Mouse (Mus musculus): ENCODE measurements around the gene Irs1. TPM values are rescaled to one million over a fixed set of nuclear protein-coding genes. Genes with fewer than 3 reads are reported as not detected.

The Irs1 gene
- polyA plus RNA-seq, 1 experiment from 2014 or later = 8.2 TPM

DNA sequence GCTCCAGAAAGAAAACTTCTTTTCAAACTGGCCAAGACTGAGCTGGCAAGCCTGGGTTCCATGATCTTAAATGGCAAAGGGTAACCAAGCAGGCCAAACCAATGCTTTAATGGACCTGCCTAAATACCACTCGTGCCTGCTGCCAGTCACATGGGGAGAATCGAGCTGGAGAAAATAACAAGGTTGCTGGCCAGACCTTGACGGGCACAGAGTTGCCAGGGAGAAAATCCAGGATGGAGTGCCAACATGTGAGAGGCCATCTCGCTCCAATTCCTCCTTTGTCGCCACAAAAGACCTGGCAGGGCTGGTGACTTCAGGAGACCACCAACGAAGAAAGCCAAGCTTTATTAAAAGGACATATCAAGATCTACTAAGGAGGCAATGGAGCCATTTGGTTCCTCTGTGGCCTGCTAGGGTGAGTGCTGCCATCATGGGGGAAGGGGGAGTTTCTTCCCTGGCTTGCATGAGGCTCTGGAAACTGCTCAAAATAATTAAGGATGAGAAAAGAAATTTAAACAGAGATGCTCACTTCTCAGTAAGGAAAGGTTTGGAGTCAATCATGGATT is 47.9 kb downstream of the Irs1 start:
- no peak for ATAC-seq (replicated peaks; ENCODE audit: extremely low read depth, insufficient read depth, low FRiP score)
- WGBS = 65% methylated on average over 6 of the region's 6 CpGs
- Histone ChIP-seq H3K9me3 (replicated peaks; ENCODE audit: control insufficient read depth, low read length) (no peaks in the 10 kb centered on the region), H3K27me3 (ENCODE audit: control insufficient read depth, insufficient read depth, low read length) (no peaks in the 10 kb centered on the region), H3K4me3 (ENCODE audit: low read length) (no peak overlapping the region), H3K4me1 (ENCODE audit: control insufficient read depth, insufficient read depth, low read length) (peaks cover 46% of the 10 kb centered on the region), H3K9ac (ENCODE audit: low read length) (no peak overlapping the region), H3K27ac (ENCODE audit: low read length) (no peak overlapping the region), H3K36me3 (ENCODE audit: control insufficient read depth, insufficient read depth) (peaks cover 2% of the 10 kb centered on the region; the same call in 1 of the 2 replicates), H3K4me2 (ENCODE audit: low read depth, low read length) (no peak overlapping the region)

DNA sequence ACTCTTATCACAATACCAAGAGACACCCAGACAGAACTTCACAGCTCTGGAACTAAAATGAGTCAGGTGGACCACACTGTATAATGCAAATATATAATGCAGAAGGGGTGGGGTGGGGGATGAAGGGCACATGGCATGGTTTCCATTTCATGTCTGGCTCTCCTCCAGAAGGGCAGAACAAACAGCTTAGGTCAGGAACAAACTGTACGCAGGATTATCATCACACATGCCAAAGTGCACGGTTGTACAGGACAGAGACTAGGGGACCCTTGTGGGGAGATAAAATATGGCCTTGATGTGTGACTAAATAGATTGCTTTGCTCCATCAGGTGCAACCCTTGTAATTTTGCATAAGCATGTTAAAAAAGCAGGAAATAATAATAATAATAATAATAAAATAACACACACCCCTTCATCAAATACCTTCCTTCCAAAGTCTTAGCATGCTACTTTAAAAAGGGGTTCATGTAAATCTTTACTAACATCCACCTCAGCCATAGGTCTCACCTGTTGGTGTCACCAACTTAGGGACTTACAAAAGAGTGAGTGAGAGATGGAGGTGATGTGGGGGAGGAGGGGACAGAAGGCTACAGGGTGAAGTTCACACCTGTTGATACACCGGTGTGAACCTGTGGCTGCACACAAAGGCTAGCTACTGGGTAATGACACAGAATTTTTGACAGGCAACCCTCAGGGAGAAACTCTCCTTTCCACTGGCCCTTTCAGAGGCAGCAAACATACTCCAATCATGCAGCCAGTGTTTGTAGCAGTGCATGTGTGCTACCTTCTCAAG is 51.6 kb downstream of the Irs1 start:
- H3K27me3 ChIP-seq (ENCODE audit: control insufficient read depth, insufficient read depth, low read length) = no peaks in the 10 kb centered on the region
- H3K9me3 ChIP-seq (replicated peaks; ENCODE audit: control insufficient read depth, low read length) = no peaks in the 10 kb centered on the region
- H3K36me3 ChIP-seq (ENCODE audit: control insufficient read depth, insufficient read depth) = peaks cover 8% of the 10 kb centered on the region; the same call in 1 of the 2 replicates
- peak overlapping the region; percentile 82 for H3K27ac ChIP-seq (ENCODE audit: low read length)
- H3K4me2 ChIP-seq (ENCODE audit: low read depth, low read length) = no peak overlapping the region
- ATAC-seq (replicated peaks; ENCODE audit: extremely low read depth, insufficient read depth, low FRiP score) = peak; percentile 69
- H3K4me3 ChIP-seq (ENCODE audit: low read length) = no peak overlapping the region
- peaks cover 40% of the 10 kb centered on the region for H3K4me1 ChIP-seq (ENCODE audit: control insufficient read depth, insufficient read depth, low read length)
- H3K9ac ChIP-seq (ENCODE audit: low read length) = no peak overlapping the region
- WGBS = 44% methylated on average over 3 of the region's 3 CpGs

DNA sequence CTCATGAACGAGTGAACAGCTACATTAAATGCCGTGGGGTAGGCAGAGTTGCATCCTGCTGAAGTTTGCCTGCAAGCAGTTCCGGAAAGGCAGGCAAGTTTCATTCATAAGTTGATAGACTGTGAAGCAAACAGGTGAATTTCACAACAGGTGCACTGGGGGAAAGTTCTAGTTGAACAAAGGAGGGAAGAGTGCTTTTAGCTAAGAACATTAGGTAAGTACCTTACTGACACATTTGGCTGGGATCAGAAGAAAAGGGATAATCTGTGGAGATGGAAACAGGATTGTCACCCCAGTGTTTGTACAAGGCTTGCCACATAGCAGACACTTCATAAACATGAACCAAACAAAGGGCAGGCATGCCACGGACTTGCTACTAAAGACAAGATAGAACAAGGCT is 53.0 kb downstream of the Irs1 start:
- Histone ChIP-seq H3K4me3 (ENCODE audit: low read length) (no peak overlapping the region), H3K27me3 (ENCODE audit: control insufficient read depth, insufficient read depth, low read length) (no peaks in the 10 kb centered on the region), H3K4me2 (ENCODE audit: low read depth, low read length) (no peak overlapping the region), H3K4me1 (ENCODE audit: control insufficient read depth, insufficient read depth, low read length) (peaks cover 36% of the 10 kb centered on the region), H3K27ac (ENCODE audit: low read length) (no peak overlapping the region), H3K9me3 (replicated peaks; ENCODE audit: control insufficient read depth, low read length) (no peaks in the 10 kb centered on the region), H3K9ac (ENCODE audit: low read length) (no peak overlapping the region), H3K36me3 (ENCODE audit: control insufficient read depth, insufficient read depth) (peaks cover 13% of the 10 kb centered on the region; the same call in 1 of the 2 replicates)
- WGBS = 70% methylated on average over 4 of the region's 4 CpGs
- no peak for ATAC-seq (replicated peaks; ENCODE audit: extremely low read depth, insufficient read depth, low FRiP score)

DNA sequence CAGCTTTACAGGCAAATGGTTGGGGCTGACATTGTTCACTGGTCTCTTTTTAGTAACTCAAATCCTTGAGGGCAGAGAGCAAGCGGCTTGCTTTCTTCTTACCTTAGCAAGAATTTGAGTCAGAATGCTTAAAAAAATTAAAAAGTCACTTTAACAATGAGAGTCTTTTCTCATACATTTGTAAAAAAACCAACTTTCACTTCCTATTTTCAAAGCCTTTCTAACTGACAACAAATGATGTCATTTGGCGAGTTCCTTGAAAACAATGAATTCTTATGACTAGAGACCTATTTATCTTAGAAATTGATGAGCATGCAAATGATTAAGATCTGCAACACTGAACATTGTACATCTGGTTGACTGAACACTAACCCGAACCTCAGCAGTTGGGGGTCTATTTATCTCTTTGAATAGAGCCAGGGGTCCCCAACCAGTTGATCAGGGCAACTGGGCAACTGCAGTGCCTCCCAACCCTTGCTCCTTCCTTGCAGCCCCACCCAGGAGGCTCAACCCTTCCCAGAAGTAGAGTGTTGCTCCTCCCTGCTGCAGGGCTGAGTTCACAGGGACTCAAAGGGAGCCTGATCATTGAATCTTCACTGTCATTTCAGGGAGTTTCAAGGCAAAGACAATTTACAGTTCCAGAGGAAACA is 55.6 kb downstream of the Irs1 start:
- H3K36me3 ChIP-seq (ENCODE audit: control insufficient read depth, insufficient read depth) = peaks cover 17% of the 10 kb centered on the region; the same call in 1 of the 2 replicates
- H3K4me3 ChIP-seq (ENCODE audit: low read length) = no peak overlapping the region
- no peak overlapping the region for H3K27ac ChIP-seq (ENCODE audit: low read length)
- WGBS = 86% methylated on average over 3 of the region's 3 CpGs
- no peaks in the 10 kb centered on the region for H3K27me3 ChIP-seq (ENCODE audit: control insufficient read depth, insufficient read depth, low read length)
- H3K9ac ChIP-seq (ENCODE audit: low read length) = no peak overlapping the region
- no peak overlapping the region for H3K4me2 ChIP-seq (ENCODE audit: low read depth, low read length)
- no peaks in the 10 kb centered on the region for H3K9me3 ChIP-seq (replicated peaks; ENCODE audit: control insufficient read depth, low read length)
- ATAC-seq (replicated peaks; ENCODE audit: extremely low read depth, insufficient read depth, low FRiP score) = no peak
- H3K4me1 ChIP-seq (ENCODE audit: control insufficient read depth, insufficient read depth, low read length) = peaks cover 22% of the 10 kb centered on the region

DNA sequence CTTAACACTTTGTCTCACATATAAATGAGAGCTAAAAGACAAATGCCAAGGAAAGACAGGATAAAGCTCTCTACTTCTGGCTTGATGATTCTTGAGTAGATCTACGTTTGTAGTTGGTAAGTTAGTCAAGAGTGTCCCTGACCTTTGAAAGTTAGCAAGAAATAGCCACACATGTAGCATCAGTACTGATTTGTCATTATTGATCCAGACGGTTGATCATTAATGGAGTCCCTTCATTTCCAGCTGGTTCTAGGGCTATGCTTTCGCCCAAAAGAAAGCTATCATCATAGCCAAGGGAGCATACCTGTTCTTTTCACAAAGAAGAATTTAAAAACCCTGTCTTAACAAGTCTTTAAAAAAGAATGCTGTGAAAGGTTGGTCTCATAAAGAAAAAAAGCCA is 56.6 kb downstream of the Irs1 start:
- Histone ChIP-seq H3K4me2 (ENCODE audit: low read depth, low read length) (no peak overlapping the region), H3K4me3 (ENCODE audit: low read length) (no peak overlapping the region), H3K27me3 (ENCODE audit: control insufficient read depth, insufficient read depth, low read length) (no peaks in the 10 kb centered on the region), H3K9me3 (replicated peaks; ENCODE audit: control insufficient read depth, low read length) (no peaks in the 10 kb centered on the region), H3K9ac (ENCODE audit: low read length) (no peak overlapping the region), H3K36me3 (ENCODE audit: control insufficient read depth, insufficient read depth) (peaks cover 17% of the 10 kb centered on the region; the same call in 1 of the 2 replicates), H3K27ac (ENCODE audit: low read length) (no peak overlapping the region), H3K4me1 (ENCODE audit: control insufficient read depth, insufficient read depth, low read length) (peaks cover 14% of the 10 kb centered on the region)
- 92% methylated on average over 3 of the region's 3 CpGs for WGBS
- no peak for ATAC-seq (replicated peaks; ENCODE audit: extremely low read depth, insufficient read depth, low FRiP score)

DNA sequence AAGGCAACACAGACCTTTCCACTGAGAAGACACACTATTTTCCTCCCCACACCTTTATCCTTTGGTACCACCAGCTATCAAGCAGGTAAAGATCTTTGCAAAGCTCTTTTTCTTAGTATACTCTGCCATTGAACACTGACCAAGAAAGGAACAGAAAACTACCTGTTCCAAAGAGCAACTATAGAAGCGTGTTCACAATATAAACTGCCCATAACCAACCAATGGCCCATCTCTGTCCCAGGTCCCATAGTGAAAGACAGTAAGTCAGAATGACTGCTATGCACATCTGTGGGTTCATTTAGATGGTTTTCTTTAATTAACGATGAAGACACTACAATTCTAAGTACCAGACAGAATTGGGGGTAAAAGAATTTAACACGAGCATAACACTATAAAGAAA is 58.4 kb downstream of the Irs1 start, which contains the start of gene Gm9747:
Gene Gm9747, plus strand, starts transcription at position 301 of the 400 bp plus-strand sequence.
- H3K27me3 ChIP-seq (ENCODE audit: control insufficient read depth, insufficient read depth, low read length) = no peaks in the 10 kb centered on the region
- H3K27ac ChIP-seq (ENCODE audit: low read length) = no peak within 1 kb of the TSS
- no peak for ATAC-seq (replicated peaks; ENCODE audit: extremely low read depth, insufficient read depth, low FRiP score)
- H3K4me2 ChIP-seq (ENCODE audit: low read depth, low read length) = no peak within 1 kb of the TSS
- H3K36me3 ChIP-seq (ENCODE audit: control insufficient read depth, insufficient read depth) = peaks cover 14% of the 10 kb centered on the region; the same call in 1 of the 2 replicates
- no peaks in the 10 kb centered on the region for H3K4me1 ChIP-seq (ENCODE audit: control insufficient read depth, insufficient read depth, low read length)
- no peak within 1 kb of the TSS for H3K9ac ChIP-seq (ENCODE audit: low read length)
- 95% methylated on average over 3 of the region's 3 CpGs for WGBS
- no peaks in the 10 kb centered on the region for H3K9me3 ChIP-seq (replicated peaks; ENCODE audit: control insufficient read depth, low read length)
- no peak within 1 kb of the TSS for H3K4me3 ChIP-seq (ENCODE audit: low read length)

DNA sequence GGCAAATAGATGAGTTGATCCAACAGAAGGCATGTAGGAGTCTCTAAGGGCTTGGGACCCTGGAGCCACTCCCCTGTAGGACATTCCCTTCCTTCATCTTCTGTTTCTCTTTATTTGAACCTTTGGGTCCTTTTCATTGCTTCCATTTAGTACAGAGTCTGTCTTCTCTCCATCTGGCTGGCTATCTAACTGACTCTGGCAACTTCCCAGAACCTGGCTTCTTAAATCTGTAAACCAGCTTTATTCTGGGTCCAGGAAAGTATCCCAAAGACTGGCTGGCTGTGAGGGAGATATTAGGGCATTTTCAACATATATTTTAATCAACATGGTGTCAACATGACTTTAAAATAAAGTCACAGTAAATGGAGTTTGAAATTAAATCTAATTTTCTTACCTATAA is 62.4 kb downstream of the Irs1 start:
- ATAC-seq (replicated peaks; ENCODE audit: extremely low read depth, insufficient read depth, low FRiP score) = no peak
- Histone ChIP-seq H3K27me3 (ENCODE audit: control insufficient read depth, insufficient read depth, low read length) (no peaks in the 10 kb centered on the region), H3K36me3 (ENCODE audit: control insufficient read depth, insufficient read depth) (peaks cover 8% of the 10 kb centered on the region; the same call in 1 of the 2 replicates), H3K4me2 (ENCODE audit: low read depth, low read length) (no peak overlapping the region), H3K4me1 (ENCODE audit: control insufficient read depth, insufficient read depth, low read length) (no peaks in the 10 kb centered on the region), H3K4me3 (ENCODE audit: low read length) (no peak overlapping the region), H3K9ac (ENCODE audit: low read length) (no peak overlapping the region), H3K9me3 (replicated peaks; ENCODE audit: control insufficient read depth, low read length) (no peaks in the 10 kb centered on the region), H3K27ac (ENCODE audit: low read length) (no peak overlapping the region)

DNA sequence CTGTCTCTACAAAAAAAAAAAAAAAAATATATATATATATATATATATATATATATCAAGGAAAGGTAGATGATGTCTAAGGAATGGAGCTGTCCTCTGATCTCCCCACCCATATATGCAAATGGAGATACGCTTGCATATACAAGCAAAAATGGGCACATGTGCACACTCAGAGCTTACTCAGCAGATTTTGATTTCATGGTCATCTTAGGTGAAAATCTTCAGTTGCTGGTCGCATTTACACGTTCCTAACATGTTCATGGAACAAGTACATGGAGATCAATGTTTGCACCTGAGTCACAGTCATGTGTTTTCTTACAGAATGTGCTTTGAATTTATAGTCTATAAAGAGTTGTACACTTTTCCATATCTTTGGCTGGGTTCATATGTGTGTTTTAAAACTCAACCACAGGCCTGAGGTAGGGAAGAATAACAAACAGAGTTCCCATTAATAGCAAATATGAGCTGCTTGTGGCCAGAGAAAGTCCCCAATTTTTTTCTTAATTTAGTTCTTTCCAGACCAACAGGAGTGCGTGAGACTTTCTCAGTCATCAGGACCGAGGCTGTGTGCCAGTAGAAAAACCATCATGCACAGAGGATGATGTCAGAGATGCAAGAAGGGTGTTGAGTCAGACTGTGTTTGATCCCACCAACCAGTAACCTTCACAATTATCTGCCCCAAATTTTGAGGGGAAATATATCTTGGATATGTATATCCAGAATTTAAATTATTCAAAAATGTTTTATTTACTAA is 68.0 kb downstream of the Irs1 start:
- H3K27me3 ChIP-seq (ENCODE audit: control insufficient read depth, insufficient read depth, low read length) = no peaks in the 10 kb centered on the region
- H3K4me1 ChIP-seq (ENCODE audit: control insufficient read depth, insufficient read depth, low read length) = peaks cover 9% of the 10 kb centered on the region; the same call in 1 of the 2 replicates
- H3K36me3 ChIP-seq (ENCODE audit: control insufficient read depth, insufficient read depth) = no peaks in the 10 kb centered on the region
- no peaks in the 10 kb centered on the region for H3K9me3 ChIP-seq (replicated peaks; ENCODE audit: control insufficient read depth, low read length)
- no peak overlapping the region for H3K9ac ChIP-seq (ENCODE audit: low read length)
- no peak overlapping the region for H3K27ac ChIP-seq (ENCODE audit: low read length)
- ATAC-seq (replicated peaks; ENCODE audit: extremely low read depth, insufficient read depth, low FRiP score) = no peak
- no peak overlapping the region for H3K4me2 ChIP-seq (ENCODE audit: low read depth, low read length)
- WGBS = 81% methylated on average over 5 of the region's 5 CpGs
- no peak overlapping the region for H3K4me3 ChIP-seq (ENCODE audit: low read length)
